Mouse (Mus musculus) testis, adult 2 months (tissue): ENCODE data around the gene Sptlc3.

Source experiments
- CTCF ChIP-seq: fragments of 200-500 bp; IDR thresholded peaks from 2 replicates; pipeline ENCODE4 v1.5.1; 2012; ENCODE audit warnings: low read depth, mild to moderate bottlenecking, inconsistent platforms, low read length, moderate library complexity; ENCODE audit not compliant: control insufficient read depth, insufficient read depth, insufficient replicate concordance
- POLR2A ChIP-seq: fragments of 200-500 bp; IDR thresholded peaks from 2 replicates; pipeline ENCODE4 v1.6.1; 2012; ENCODE audit warnings: low read depth, mild to moderate bottlenecking, inconsistent platforms, low read length, moderate library complexity; ENCODE audit not compliant: control insufficient read depth

GRCm38 (mm10) chr2:139609231-139609630 lies 115.5 kb downstream of the Sptlc3 start:
- TF ChIP-seq POLR2A (no peak), CTCF (no peak)
